Mouse (Mus musculus): ENCODE results near the gene Cryba1.

The Cryba1 gene

DNA sequence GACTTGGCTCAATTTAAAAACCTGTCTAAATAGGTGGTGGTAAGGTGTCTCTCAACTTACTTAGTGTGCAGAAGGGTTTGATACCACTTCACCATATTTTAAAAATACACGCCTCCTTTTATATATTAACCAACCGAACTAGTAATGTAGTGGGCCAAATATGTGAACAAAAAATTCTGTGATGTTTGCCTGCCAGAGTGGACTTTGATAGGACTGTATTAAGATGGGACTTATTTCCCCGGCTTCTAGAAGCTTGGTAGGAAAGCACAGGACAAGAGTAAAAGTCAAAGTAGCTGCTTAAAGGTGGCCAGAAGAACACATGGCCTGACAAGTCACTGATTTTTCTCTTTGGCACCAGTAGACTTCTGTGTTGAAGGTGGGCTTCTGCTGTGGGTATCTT is 11.3 kb downstream of the Cryba1 start:
- DNase-seq, result peak in 1 of 2 experiments; percentile 35

DNA sequence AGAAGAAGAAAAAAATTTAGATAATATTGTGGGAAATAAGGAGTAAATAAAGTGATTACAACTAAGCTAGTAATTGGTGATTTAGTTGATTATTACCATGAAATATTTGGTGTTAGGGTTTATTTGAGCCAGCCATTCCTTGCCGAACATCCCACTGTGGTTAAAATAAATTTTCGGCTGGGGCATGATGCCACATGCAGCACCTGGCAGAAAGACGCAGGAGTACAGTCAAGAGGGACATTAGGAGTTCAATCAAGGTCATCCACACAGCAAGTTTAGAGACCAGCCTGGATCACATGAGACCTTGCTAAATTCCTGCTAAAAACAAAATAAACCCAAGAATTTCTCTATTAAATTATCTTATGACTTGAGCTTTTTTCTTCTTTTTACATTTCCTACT is 16.0 kb downstream of the Cryba1 start:
- DNase-seq, result no peak

DNA sequence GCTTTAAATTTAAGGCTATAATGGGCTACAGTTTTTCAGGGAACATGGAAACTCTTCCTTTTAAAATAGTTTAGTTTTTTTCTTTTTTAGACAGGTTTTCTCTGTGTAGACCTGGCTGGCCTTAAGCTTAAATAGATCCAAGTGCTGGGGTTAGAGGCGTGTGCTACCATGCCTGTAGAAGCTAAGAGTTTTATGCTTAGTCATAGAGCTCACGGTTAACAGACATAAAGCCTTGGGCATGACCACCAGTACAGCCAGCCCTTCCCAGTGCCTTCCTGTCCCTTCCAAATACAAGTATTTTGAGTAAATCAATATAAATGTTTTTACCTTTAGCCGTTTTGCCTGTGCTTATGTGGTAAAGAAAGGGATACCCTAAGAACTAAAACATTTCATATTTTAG is 19.2 kb downstream of the Cryba1 start:
- no peak for DNase-seq

DNA sequence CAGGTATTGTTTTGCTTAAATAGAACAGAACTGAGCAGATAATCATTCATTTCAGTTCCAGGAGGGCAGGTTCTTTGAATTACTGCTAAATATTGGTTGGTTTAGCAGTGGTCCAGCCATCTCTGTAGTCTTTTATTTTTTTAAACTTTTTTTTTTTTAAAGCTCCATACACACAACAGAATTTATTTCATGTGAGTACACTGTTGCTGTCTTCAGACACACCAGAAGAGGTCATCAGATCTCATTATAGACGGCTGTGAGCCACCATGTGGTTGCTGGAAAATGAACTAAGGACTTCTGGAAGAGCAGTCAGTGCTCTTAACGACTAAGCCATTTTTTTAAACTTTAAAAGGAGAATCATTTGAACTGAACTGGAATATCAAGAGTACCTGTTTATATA is 27.9 kb downstream of the Cryba1 start:
- no peak for DNase-seq

DNA sequence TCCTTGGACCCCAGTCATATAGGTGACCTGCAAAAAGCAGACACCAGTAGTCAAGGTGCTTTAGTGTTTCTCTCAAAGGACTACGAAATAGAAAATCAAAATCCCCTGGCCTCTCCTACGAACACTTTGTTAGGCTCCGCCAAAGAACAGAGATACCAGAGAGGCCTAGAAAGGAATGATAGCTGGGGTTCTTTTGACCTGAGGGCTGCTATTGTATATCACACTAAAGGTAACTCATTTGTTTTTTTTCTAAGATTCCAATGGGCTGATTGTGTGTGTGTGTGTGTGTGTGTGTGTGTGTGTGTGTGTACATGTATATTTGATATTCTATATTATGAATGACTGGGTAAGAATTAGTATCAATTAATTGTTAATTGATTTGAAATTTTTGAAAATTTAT is 32.1 kb downstream of the Cryba1 start:
- no peak for DNase-seq

DNA sequence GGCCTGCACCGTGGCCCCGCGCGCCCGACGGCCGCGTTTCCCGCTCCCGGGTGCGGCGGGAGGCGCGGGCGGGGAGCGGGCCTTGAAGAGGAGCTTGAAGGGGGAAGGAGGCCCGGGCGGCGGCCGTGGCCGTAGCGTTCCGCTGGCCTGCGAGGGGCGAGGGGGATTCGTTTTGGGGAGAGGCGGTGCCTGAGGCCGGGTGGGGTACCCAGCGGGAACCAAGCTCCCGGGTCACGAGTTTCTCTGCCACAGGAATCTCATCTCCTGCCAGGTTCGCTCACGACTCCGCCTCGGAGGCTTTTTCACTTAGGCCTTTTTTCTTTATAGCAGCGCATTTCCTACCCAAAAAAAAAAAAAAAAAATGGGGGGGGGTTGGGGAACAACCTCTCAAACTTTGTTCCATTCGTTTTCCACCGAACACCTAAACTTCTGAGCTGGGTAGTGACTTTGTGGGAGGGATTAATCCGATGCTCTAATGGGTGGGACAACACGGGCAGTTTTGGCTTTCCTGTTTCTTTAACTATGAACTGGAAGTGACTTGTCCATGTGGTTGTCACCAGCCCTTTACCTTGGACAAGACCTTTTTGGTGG is 37.4 kb downstream of the Cryba1 start:
- DNase-seq, result peak; percentile 56 to 59

DNA sequence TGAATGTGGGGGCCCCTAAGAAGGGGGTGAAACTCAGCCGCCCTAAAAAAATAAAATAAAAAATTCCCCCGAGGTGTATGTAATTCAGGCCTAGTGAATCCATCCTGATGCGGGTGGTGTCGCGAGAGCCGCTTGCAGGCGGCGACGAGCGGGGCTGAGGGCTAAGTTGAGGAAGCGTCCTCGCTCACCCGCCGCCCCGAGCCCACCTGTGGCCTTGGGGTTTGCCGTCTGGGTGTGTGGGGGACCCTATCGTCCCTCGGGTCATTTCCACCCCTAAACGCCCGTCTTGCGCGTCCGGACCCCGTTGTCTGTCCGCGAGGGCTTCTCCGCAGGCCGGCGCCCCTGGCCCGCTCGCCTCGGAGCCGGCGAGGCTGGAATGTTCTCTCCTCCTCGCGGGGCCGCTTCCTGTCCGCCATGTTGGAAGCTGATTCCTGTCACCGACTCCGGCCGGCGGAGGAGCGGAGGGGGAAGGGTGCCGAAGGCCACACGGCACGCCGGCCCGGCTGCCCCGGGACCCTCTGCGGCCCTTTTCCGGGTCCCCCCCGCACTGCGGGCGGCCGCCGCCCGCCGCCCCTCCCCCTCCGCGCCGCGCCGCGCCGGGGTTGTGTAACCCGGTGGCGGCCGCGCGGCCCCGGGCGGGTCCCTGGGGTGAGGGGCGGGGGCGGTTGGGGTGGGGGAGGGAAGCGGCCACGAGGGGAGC is 38.1 kb downstream of the Cryba1 start:
- DNase-seq, result peak; percentile 67 to 84

DNA sequence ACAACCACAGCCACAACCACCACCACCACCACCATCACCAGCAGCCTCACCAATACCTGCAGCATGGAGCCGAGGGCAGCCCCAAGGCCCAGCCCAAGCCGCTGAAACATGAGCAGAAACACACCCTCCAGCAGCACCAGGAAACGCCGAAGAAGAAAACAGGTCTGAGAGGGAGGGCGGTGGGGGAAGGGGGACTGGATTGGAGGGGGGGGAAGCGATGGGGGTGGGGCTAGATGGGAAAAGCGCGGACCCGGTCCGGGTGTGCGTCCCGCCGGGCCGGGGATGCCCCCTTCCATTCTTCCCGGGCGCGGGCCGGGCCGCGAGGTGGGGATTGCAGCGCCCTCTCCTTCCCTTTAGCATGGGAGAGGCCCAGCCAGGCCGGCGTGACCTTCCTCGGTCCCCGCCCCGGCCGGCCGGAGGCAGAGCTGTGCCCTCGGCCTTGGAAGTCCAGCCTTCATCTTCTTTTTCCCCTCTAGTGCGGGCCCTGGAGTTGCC is 38.7 kb downstream of the Cryba1 start:
- DNase-seq, result peak in 1 of 2 experiments; percentile 61

DNA sequence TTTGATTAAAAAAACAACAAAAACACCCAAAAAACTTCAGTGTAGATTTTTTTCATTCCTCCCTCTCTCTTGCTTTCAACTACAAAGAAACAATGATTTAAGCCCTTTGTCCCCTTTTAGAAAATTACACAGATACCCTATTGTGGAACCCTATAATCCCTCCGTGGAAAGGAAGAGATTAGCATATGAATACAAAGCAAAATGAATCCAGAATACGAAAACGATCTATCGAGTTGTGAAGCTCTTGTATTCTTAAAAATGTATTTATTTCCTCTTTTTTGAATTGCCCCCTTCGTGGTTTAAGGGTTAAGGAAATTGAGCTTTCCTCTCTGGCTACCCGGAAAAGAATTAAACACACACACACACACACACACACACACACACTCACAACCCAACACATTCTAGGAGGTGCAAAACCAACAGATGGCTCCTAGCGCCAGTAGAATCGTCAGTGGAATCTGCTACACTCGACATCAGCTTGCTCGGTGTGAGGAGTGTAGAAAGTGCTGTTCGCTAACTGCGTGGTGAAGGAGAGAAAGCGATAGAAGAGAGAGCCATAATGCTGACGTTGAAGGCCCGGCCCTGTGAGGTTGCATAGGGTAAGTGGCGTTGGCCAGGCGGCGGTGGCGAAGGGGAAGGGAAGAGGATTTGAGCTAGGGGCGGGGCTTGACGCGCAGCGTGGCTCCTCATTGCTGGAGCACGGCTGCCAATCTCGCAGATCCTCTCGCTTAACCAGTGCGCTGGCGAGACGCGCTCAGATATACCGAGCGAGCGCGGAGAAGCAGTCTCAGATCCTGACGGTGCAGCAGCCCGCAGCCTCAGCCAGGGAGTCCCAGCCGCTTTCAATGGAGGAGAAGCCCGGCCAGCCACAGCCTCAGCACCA is 39.5 kb downstream of the Cryba1 start, which contains the start of gene Nufip2:
Nufip2 (plus strand) TSS at position 773 of the 883 bp plus-strand sequence.
- DNase-seq, result peak; percentile 99 to 100

DNA sequence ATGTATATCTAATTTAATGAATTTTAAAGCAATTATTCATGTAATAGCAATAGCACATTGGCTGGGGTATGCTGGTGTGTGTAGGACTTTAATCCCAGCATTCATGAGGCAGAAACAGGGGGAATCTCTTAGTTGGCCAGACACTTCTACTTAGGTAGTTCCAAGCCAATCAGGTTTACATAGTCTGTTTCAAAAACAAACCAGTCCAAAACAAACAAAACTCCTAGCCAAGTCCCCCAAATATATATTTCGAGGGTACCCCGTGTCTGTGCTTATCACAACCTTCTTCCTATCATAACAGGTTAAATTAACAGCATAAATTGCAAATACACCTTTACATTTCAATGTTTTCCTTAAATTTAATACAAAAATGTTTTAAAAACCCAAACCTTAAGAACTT is 40.2 kb downstream of the Cryba1 start:
- no peak for DNase-seq

DNA sequence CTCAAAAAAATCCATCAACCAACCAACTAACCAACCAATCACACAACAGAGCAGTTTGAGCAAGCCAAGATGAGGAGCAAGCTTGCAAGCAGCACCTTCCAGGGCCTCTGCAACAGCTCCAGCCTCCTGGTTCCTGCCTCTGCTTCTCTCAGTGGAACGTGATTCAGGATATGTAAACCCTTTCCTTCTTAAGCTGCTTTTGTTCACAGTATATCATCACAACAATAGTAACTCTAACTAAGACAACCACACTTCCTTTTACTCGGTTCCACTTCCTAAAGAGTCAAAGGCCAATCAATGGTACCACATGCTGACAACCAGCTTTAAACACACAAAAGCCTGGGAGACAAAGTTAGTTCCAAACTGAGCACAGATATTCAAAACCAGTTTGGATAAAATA is 45.1 kb downstream of the Cryba1 start:
- DNase-seq, result no peak

DNA sequence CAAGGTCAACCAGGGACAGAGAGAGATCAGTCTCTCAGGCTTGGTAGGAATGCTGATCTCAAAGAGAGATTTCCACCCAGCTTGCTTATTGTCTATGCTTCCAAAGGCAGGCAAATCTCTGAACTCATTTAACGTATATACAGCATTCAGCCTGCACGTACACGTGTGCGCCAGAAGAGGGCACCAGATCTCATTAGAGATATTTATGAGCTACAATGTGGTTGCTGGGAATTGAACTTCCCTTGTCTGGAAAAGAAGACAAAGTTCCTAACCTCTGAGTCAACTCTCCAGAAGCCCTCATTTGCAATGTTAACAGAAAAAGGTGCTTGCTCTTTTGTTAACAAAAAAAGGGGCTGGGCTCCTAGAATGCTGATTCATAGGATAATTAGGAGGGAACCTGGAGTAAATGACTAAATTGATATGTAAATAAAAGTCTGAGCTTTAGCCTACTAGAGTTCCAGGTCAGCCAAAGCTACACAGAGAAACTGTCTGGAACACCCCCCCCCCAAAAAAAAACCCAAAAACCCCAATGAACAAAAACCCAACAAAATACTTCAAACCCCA is 51.6 kb downstream of the Cryba1 start:
- DNase-seq, result no peak

DNA sequence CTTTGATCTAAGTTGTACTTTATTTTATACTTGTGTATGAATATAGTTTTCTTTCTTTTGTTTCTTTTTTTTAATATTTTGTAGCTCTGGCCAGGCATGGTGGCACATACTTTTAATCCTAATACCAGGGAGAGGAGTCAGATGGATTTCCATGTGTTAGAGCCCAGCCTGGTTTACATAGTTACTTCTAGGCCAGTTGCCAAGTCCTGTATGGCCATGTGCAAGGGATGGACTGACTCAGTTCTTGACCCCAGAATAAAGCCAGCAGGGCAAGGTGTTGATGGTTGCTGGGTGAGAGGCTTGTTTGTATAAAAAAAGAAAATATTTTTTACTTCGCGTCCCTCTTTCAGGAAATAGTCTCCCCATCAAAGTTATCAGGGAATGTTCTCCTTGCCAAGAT is 52.3 kb downstream of the Cryba1 start:
- DNase-seq, result no peak
